Mouse (Mus musculus): ENCODE measurements at regions not wholly inside any gene's neighbourhood (a gene's known extent, or its start where the extent isn't known, plus 50 kb on each side); places are given as distances from the start of the nearest gene placed in this dataset.
"Not testable (repeated sequence)": the region's sequence is repeated elsewhere in the genome, so short reads cannot be mapped to it uniquely, and the experiment has no call there.

DNA sequence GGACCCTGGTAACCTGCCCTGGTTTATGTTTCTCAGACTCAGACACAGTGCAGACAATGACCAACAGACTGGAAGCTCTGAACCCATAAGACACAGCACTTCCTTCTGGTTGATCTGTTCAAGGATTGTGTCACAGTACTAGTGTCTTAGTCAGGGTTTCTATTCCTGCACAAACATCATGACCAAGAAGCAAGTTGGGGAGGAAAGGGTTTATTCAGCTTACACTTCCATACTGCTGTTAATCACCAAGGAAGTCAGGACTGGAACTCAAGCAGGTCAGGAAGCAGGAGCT, 65.8 kb upstream of the Tbl1xr1 start:
- DNase-seq = not testable (repeated sequence)

- DNase-seq = no peak
Observed at GRCm38 (mm10) chr3:22021360-22021935, 55.0 kb upstream of the Tbl1xr1 start.

GRCm38 (mm10) chr3:22022418-22022817, 54.0 kb upstream of the Tbl1xr1 start:
- DNase-seq = peak; percentile 36

DNA sequence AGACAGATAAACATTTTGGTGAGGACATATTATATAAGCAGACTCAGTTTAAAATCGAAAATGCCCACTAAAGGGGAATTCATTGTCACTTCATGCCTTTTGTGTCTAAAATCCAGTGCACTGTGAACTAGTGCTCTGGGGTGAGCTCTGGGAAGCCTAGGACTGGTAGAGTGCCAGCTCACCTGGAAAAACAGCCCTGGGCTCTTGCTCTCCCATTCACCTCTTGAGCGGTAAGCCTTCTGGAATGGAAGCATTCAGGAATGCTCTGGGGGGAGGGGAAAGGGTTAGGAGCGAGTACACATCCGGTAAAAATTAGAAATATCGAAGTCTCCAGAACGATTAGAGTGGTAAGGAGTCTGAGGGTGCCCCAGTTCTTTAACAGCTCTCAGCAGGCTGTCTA, 53.4 kb upstream of the Tbl1xr1 start:
- DNase-seq = peak; percentile 83

GRCm38 (mm10) chr3:22023551-22023950, 52.9 kb upstream of the Tbl1xr1 start:
- DNase-seq = no peak

DNA sequence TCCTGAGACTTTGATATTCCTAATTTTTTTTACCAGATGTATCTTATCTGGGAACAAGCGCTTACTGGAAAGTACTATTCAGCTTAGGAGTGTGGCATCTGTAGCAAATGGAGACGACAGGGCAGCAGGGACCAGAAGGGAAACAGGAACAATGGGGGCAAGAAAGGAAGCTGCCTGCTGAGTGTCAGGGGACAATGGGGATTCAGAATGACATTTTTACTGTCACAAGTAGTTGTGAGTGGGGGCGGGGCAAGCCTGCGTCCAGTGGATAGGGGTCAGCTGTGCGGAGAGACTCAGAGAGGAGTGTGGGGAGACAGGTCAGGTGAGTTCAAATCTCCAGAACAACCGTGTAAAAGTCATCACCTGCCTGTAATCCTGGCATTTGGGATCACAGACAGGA, 52.3 kb upstream of the Tbl1xr1 start:
- DNase-seq = no peak

- DNase-seq = no peak
Observed at GRCm38 (mm10) chr3:22025119-22025518, 51.3 kb upstream of the Tbl1xr1 start.

DNA sequence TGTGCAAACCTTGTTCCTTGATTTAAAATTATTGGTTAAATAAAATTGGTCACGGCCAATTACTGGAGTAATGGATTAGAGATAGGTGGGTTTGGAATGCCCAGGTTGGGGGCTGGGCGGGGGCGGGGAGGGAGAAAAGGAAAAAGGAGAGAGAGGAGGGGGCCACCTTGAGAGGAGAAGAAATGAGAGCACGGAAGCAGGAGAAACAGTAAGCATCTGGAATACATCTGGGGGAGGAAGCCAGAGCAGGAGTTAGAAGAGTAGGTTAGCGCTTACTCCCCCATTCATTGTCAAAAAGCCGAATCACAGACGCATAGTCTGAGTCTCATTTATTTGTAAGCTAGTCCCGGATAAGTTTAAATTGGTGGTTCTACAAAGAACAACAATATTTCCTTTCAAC, 50.8 kb upstream of the Tbl1xr1 start:
- no peak for DNase-seq
